Comparison of ENCODE assay signal across 15 mouse cellular contexts in genomic region chr15:30570254-30570800, GRCm38 (mm10).
DNase-seq lines count a peak whose midpoint lies in the region; ATAC-seq lines count a peak whose summit lies in the region.
"Had no signal": no experiment of that assay in that cellular context is flagged by ENCODE, and none has a peak within 500 bp of the region (broad histone marks: within the 10 kb centered on the region; RNA-seq: fewer than 3 reads in every experiment).

No protein-coding gene starts in this region.

- DNase-seq in forebrain, embryonic 10.5 days (ENCODE audit: extremely low spot score, low spot score), result no peak
- DNase-seq in forebrain, embryonic 11.5 days (ENCODE audit: low spot score), result no peak
- DNase-seq in left cerebral cortex, postnatal 25 days (ENCODE audit: low spot score in 2 of 2), result peak; percentile 56 to 70
- no peak for DNase-seq in left cerebral cortex, adult 18-20 months (ENCODE audit: low spot score in 2 of 2)
- peak; percentile 12 for DNase-seq in cerebellum, adult 8-10 months
- DNase-seq in layer of hippocampus, adult 9-11 months, result peak; percentile 61
- DNase-seq in urinary bladder, postnatal 14 days (ENCODE audit: low spot score), result no peak
- no peak for DNase-seq in gastrocnemius, adult 8-10 months (ENCODE audit: low spot score in 2 of 2)
- DNase-seq: gastrocnemius, adult 2 months; thymus, adult 18-20 months had no signal

- no peaks in the 10 kb centered on the region for H3K9me3 ChIP-seq in forebrain, embryonic 10.5 days
- H3K9me3 ChIP-seq in forebrain, embryonic 11.5 days (ENCODE audit: control insufficient read depth, low read length), result no peaks in the 10 kb centered on the region
- H3K9me3 ChIP-seq: G1E; heart, embryonic 12.5 days had no signal

- intact Hi-C loops in left cerebral cortex, postnatal 25 days (cut with DNase I), result no loop called here

- no peak overlapping the region for H3K4me3 ChIP-seq in forebrain, embryonic 10.5 days
- no peak overlapping the region for H3K4me3 ChIP-seq in forebrain, embryonic 11.5 days (ENCODE audit: low read depth, low read length)
- H3K4me3 ChIP-seq: gastrocnemius, adult 2 months; heart, embryonic 12.5 days had no signal

- H3K9ac ChIP-seq in forebrain, embryonic 11.5 days (ENCODE audit: low read length), result no peak overlapping the region
- H3K9ac ChIP-seq: heart, embryonic 12.5 days had no signal

- no peaks in the 10 kb centered on the region for H3K27me3 ChIP-seq in forebrain, embryonic 10.5 days (ENCODE audit: poor library complexity, severe bottlenecking)
- H3K27me3 ChIP-seq in forebrain, embryonic 11.5 days (ENCODE audit: control insufficient read depth, insufficient read depth, low read length), result no peaks in the 10 kb centered on the region
- H3K27me3 ChIP-seq: heart, embryonic 12.5 days had no signal

- H3K36me3 ChIP-seq in forebrain, embryonic 10.5 days (replicated peaks), result no peaks in the 10 kb centered on the region
- no peaks in the 10 kb centered on the region for H3K36me3 ChIP-seq in forebrain, embryonic 11.5 days (ENCODE audit: control insufficient read depth, insufficient read depth, low read length)
- H3K36me3 ChIP-seq: G1E; heart, embryonic 12.5 days had no signal

- 87% methylated on average over 8 of the region's 8 CpGs for WGBS in forebrain, embryonic 10.5 days
- 85% methylated on average over 8 of the region's 8 CpGs for WGBS in forebrain, embryonic 11.5 days

- ATAC-seq in forebrain, embryonic 11.5 days (replicated peaks; ENCODE audit: low FRiP score), result no peak

- H3K27ac ChIP-seq in forebrain, embryonic 10.5 days, result 0 out of 2 replicates have a peak overlapping the region, but pooled peaks have one; percentile 8
- no peak overlapping the region for H3K27ac ChIP-seq in forebrain, embryonic 11.5 days (ENCODE audit: low read depth, low read length)
- H3K27ac ChIP-seq: gastrocnemius, adult 2 months; kidney, postnatal 0 days had no signal

- no peak overlapping the region for H3K4me2 ChIP-seq in forebrain, embryonic 11.5 days (ENCODE audit: low read depth, low read length, severe bottlenecking)
- H3K4me2 ChIP-seq: heart, embryonic 12.5 days; liver, embryonic 11.5 days; midbrain, embryonic 11.5 days had no signal

- H3K4me1 ChIP-seq in forebrain, embryonic 10.5 days, result 0 out of 2 replicates have a peak, but pooled peaks cover 3% of the 10 kb centered on the region
- H3K4me1 ChIP-seq in forebrain, embryonic 11.5 days (replicated peaks; ENCODE audit: control insufficient read depth, insufficient read depth, low read length), result no peaks in the 10 kb centered on the region
- H3K4me1 ChIP-seq: heart, embryonic 12.5 days had no signal

Comparison
In these comparisons a context has a peak if more than half of its experiments do, and no peak if none do; other contexts are left out.
1. DNase-seq: peak in left cerebral cortex, postnatal 25 days (2 of 2), cerebellum, adult 8-10 months (single experiment) and layer of hippocampus, adult 9-11 months (single experiment); none in forebrain, embryonic 10.5 days (single experiment), forebrain, embryonic 11.5 days (single experiment), left cerebral cortex, adult 18-20 months (0 of 2), urinary bladder, postnatal 14 days (single experiment) and gastrocnemius, adult 8-10 months (0 of 2).